Mouse (Mus musculus) brain, embryonic 14.5 days (tissue): Measurements from ENCODE around the gene Lpp. TPM values are rescaled to one million over a fixed set of nuclear protein-coding genes. Genes with fewer than 3 reads are reported as not detected.

ENCODE experiments used
- DNase-seq: peaks from one replicate; pipeline ENCODE4 v3.0.0-alpha.2; 2011; ENCODE audit warnings: low read depth
- CTCF ChIP-seq: fragments of 200-500 bp; IDR thresholded peaks from 2 replicates; pipeline ENCODE4 v1.5.1; 2012; ENCODE audit warnings: inconsistent platforms, mild to moderate bottlenecking, moderate library complexity, borderline replicate concordance; ENCODE audit not compliant: insufficient read depth, insufficient read length; ENCODE audit errors: extremely low read depth
- POLR2A ChIP-seq: fragments of 200-500 bp; IDR thresholded peaks from 2 replicates; pipeline ENCODE4 v1.6.1; 2012; ENCODE audit warnings: mild to moderate bottlenecking, inconsistent platforms, borderline replicate concordance; ENCODE audit not compliant: poor library complexity, insufficient read depth, insufficient read length, severe bottlenecking; ENCODE audit errors: extremely low read depth
- polyA plus RNA-seq: library from polyadenylated mRNA; depleted of rRNA; stranded (reverse); fragments of >200 nt; gene quantifications from 2 replicates; pipeline ENCODE4 v1.2.3, GENCODE M21; 2012

Lpp gene
- polyA plus RNA-seq, 1 experiment, result 5.4 TPM

DNA sequence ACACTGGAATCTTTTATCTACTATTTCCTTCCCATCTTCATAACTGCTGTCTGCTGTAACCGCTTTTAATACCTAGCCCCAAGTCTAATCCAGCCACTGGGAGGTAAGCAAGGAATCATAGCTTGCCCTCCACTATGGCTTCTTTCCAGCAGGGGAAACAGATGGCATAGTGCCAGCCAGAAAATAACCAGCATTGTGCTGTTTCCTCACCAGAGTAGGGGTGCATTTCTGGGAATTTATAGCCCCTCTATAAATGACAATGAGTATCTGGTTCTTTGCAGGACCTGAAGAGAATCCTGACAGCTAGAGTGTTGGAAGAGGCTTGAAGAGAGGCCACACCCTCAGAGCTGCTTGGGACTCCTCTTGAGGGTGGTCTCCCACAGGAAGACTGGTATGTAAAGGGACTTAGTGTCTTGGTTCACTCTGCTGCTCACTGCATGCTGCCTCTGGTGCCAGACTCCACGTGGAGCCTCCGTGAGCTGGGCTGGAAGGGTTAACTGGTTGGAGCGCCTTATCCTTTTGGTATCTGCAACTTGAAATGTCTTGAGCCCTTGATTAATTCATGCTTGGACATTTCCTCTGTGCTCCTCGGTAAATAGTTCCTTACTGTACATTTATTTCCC is 49.3 kb downstream of the Lpp start:
- TF ChIP-seq CTCF (peak; percentile 1; the same call in 1 of the 2 replicates), POLR2A (no peak)
- DNase-seq, result peak; percentile 35

DNA sequence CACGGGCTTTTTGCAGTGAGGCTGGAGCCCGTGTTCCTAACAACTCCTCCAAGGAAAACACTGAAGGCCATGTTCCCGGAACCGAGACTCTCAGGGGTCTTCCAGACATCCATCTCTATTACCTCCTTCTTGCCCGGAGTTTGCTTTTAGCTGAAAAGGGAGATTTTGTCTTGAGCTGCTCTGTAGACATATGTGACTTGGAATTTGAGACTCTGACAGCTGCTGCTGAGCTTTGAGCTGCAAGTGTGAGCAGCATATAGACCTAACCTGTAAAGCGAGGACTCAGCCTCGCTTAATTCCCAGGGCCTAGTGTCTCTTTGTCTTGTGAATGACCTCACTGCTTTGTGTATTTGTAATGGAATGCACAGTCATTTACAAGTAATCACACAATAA is 49.8 kb downstream of the Lpp start:
- TF ChIP-seq POLR2A (no peak), CTCF (no peak)

DNA sequence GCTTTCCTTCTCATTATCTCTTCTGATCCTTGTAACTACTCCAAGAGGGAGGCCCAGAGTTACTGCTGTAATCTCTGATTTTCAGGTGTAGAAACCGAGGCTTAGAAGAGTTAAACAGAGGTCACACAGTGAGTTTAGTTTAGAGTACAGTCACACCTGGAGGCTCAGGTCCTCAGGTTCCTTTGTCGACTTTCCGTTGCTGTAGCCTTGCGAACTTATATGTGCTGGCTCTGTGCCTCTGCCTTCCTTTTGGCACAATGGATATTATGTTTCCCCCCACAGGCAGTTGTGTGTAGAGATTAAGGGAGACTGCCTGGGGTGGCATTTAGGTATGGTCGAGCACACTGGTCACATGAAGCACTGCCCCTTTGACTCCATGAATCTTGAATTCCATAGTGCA is 50.2 kb downstream of the Lpp start:
- TF ChIP-seq CTCF, result no peak
- no peak for TF ChIP-seq POLR2A
- DNase-seq, result no peak

More for the DNA sequence above, 49.8 kb downstream of the Lpp start:
- DNase-seq, result peak; percentile 51

DNA sequence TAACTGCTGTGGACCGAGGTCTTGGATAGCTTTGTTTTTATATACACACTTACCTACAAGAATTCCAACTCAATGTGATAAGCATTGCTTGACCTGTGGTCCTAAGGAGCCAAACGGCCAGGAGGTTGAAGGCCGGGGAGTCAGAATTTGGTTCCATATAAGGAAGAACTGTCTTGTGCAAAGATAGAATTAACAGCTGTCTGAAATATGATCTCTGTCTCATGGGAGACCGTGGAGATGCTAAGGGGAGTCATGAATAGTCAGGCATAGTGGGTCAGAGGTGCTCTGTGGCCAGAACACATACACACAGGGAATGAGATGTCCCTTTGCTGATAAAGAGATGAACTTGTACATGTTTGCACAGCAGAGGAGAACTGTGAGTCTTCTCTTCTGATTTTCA is 51.5 kb downstream of the Lpp start:
- TF ChIP-seq CTCF, result no peak
- TF ChIP-seq POLR2A, result no peak
- no peak for DNase-seq

DNA sequence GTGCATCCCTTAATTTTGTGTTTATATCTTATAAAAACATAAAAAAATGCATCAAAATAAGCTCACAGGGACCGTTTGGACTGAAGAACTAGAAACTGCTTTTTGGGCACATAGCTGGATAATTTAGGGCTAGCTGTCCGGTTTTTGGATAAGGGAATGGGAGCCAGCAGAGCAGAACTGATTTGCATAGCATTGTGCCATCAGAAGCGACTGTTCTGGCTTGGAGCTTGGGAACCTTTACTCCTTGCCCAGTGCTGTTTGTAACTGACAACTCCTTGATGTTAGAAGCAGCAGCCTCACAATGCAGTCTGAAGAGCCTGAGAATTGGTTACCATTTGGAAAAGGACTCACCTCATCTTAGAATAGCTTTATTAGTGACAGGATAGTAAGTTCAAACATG is 52.2 kb downstream of the Lpp start:
- TF ChIP-seq CTCF (no peak), POLR2A (no peak)
- DNase-seq, result no peak

DNA sequence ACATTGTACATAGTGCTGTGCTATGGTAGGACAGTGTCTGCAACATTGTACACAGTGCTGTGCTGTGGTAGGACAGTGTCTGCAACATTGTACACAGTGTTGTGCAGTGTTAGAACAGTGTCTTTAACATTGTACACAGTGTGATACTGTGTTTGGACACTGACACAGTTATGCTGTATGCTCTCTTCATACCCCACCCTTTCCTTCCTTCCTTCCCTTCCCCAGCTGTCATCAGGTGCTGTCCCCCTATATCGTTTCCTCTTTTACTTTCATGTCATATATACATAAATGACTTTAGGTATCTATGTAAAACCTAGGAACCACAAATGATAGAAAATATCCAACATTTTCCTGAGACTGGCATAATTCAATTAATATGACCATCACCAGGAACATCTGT is 53.1 kb downstream of the Lpp start:
- TF ChIP-seq POLR2A, result no peak
- no peak for TF ChIP-seq CTCF
- no peak for DNase-seq

DNA sequence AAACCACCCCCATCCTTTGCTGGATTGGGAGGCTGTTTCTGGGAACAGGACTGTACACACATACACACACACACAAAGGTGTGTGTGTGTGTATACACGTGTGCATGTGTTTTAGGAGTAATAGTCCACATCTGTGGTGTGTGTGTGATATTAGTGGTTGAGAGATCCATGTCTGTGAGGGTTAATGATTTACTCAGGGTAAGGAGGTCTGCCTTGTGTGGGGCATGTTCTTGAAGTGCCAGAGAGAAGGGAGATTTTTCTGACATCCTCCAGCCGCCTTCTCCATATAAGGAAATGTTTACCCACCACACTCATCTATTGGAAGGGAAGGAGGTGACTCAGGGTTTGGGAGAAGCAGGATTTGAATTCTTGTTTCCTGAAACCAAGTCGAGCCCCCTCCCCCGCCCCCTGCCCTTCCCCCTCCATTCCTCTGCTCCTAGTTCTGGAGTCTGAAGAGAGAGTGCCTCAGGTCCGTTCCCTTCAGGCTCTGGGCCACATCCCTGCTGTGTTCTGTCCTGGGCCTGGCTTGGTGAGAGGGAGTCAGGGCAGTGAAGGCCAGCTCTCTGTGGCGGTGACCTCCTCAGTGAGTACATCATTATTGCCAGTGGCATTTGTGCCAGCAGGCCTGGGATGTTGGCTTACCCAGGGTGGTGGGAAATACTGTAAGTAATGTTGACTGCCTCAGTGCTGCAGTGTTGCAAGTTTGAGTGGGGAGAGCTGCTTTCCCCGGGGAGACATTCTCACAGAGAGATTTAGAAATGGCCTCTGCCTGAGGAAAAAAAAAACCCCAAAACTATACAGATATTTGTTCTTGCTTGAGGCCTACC is 54.6 kb downstream of the Lpp start:
- no peak for DNase-seq
- TF ChIP-seq CTCF, result no peak

DNA sequence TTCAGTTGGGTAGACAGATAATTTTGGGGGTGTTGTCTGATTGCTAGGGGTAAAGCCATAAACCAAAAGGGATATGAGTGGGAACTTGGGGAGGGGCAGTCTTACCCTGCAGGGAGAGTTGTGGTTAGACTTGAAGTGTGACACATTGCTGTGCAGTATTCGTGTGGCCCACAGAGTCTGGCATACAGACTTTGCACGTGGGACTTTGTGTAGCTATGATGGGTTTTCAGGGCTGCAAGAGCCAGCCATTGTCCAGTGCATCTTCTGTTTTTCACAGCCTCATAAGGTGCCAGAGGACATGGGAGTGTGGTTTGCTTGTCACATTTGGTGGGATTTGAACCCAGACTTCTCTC is 55.2 kb downstream of the Lpp start:
- no peak for DNase-seq
- TF ChIP-seq CTCF (no peak), POLR2A (no peak)

DNA sequence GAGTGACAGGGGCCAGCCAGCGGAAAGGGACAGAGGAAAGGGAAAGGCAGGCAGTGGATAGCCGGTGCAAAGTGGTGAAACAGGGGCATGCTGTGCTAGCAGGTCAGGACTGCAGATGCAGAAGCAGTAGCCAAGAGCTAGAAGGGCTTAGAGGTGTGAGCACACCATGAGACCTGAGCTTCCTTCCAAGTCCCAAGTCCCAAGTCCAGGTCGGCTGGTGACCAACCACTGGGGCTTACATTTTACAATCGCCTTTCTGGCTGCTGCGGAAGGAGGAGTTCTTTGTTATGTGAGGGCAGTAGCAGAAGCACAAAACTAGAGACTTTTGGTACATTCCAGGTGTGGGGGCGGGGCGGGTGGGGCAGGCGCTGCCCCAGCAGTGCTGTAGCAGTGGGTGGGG is 56.5 kb downstream of the Lpp start:
- TF ChIP-seq CTCF (no peak), POLR2A (no peak)
- DNase-seq, result no peak

DNA sequence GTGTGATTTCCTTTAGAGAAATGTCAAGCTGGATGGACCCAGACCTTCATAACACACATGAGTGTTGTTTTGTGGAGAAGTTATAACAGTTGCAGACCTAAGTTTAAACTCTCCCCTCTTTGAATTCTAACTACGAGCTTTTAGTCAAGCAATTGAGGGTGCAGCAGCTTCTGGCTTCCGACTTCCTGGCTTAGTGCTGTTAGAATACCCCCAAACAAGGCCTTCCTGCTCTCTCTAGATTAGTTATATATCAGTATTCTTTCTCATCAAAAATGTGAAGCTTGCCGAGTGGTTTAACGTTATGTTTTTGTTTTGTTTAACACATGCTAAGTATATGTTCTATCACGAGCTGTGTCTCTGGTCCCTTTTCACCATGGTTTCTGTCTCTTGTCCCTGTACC is 56.9 kb downstream of the Lpp start:
- TF ChIP-seq POLR2A, result no peak
- no peak for TF ChIP-seq CTCF
- DNase-seq, result no peak

DNA sequence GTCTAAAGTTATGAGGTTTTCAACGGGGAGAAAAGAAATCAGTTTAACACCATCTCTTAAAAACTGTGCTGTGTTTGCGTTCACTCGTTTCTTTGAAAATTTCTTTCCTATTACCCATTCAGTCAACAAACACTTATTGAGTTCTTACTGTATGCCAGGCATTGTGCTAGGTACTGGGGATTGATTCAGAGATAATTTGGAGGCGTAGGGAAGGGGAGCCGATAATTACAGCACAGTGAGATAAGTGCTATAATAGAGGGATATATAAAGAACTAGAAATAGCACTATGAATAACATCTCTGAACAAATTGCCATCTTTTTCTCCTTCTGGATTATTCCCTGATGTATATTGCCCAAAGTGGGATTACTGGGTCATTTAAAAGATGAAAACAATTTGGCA is 57.8 kb downstream of the Lpp start:
- TF ChIP-seq CTCF, result no peak
- no peak for TF ChIP-seq POLR2A
- peak; percentile 56 for DNase-seq

DNA sequence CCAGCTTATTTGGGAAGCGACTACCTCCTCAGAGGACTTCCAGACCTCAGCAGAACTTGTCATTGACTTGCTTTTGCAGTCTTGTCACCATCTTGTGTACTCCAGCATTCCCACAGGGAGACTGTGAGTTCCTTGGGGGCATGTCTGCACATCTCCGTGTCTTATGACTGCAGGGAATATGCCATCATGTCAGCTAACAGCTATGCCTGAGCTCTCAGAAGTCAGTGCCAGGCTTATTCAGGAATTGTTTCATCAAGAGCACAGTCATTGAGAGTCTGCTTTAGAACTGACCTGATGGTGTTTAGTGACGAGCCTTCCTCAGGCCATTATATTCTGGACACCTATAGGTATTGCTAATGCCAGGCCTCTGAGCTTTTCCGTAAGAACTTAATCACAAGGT is 60.2 kb downstream of the Lpp start:
- no peak for DNase-seq
- TF ChIP-seq POLR2A (no peak), CTCF (no peak)

DNA sequence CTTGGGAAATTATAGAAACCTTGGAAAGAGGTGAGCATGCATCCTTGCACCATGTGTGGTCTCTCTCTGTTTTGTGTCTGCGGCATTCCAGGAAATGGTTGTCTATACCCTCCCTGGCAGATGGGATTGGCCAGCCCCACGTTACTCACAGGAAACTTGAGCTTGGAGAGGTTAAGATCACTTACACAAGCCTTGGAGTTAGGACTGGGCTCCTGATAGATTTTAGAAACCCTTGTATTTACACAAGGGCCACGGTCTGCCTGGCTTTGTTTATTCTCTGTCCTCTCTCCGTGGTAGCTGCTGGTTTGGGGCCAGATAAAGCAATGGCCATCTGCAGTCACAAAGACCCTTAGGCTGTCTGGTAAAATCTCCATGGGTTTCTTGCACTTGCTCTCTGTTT is 61.2 kb downstream of the Lpp start:
- no peak for DNase-seq
- TF ChIP-seq POLR2A, result no peak
- no peak for TF ChIP-seq CTCF

DNA sequence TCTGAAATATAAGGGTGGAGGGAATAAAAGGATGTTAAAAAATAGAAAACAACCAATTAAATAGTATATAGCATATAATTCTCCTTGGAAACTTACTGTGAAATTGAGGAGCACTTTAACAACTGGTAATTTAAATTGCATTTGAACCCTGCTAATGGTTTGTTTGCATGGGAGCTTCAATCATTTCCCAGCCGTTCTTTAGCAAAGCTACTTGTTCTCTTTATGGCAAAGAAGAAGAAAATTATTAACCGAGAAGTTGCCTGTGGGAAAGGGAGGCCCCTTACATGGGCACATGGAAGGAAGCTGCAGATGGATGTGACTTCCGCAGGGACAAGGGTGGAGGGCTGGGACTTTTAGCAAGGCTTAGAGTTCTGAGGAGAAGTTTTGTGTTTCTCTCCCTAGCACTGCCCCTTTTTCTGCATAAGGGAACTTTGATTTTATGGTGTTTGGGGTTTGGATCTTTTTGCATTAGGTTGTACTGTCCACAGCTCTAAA is 62.1 kb downstream of the Lpp start:
- DNase-seq, result peak; percentile 61
- TF ChIP-seq CTCF (no peak), POLR2A (no peak)
